Mouse (Mus musculus) bone marrow, adult 2 months (tissue): ENCODE results near the gene Gopc.

ENCODE experiments used
- CTCF ChIP-seq: fragments of 200-500 bp; IDR thresholded peaks from 2 replicates; pipeline ENCODE4 v1.5.1; 2011; ENCODE audit warnings: low read length, control low read depth; ENCODE audit not compliant: control insufficient read depth, insufficient read depth
- POLR2A ChIP-seq: fragments of 200-500 bp; IDR thresholded peaks from 2 replicates; pipeline ENCODE4 v1.6.1; 2011; ENCODE audit warnings: low read depth, mild to moderate bottlenecking, control low read depth, low read length, borderline replicate concordance; ENCODE audit not compliant: control insufficient read depth

DNA sequence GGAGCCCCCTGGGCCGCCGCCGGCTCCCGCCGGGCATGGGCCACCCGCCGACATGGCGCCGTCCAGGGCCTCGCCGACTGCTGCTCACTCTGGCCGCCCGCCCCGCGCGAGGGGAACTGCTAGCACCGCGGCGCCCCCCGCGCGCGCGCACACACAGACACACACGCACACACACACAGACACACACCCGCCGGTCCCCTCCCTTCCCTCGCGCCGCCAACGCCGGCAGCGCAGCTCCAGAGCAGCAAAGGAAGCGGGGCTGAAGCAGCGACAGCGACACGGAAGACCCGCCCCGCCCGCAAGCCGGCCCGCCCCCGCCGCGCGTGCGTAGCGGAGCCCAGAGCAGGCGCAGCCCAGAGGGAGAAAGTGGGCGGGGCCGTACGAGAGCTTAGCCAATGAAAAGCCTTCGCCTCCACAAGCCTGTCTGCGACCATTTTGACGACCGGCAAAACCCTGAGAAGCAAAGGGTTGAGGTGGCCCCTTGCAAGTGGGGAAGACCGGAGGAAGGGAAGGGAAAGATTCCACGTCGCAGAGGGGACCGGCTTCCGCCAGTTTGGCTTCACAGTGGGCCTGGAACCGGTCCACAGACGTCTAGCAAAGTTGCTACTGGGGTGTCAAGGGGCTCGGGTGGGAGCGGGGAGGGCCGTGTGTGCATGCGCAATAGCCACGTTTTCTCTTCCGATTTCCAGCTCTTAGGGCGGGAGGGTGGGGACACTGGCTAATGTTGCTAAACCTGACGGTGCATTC lies at the start of gene Gopc:
- TF ChIP-seq CTCF, result no peak
- peak; percentile 74; the same call in 1 of the 2 replicates for TF ChIP-seq POLR2A
